Mouse (Mus musculus) megakaryocyte, embryonic 14.5 days (primary cell): Measurements from ENCODE around the gene Arf1.

Experiments used
- FLI1 ChIP-seq: IDR thresholded peaks from 2 replicates; pipeline ENCODE4 v1.6.1; 2012; ENCODE audit warnings: low read length, inconsistent platforms, mixed read lengths
- GATA1 ChIP-seq: IDR thresholded peaks from 3 replicates; pipeline ENCODE4 v1.6.1; 2012; ENCODE audit warnings: mixed read lengths, low read length, inconsistent platforms, borderline replicate concordance

GRCm38 (mm10) chr11:59239428-59239785, 11.3 kb upstream of the Arf1 start:
- TF ChIP-seq GATA1 (no peak), FLI1 (no peak)
